Mouse (Mus musculus): ENCODE data around the gene Id3. TPM values are rescaled to one million over a fixed set of nuclear protein-coding genes. Genes with fewer than 3 reads are reported as not detected.

The Id3 gene
- polyA plus RNA-seq, 1 experiment = 357 TPM

DNA sequence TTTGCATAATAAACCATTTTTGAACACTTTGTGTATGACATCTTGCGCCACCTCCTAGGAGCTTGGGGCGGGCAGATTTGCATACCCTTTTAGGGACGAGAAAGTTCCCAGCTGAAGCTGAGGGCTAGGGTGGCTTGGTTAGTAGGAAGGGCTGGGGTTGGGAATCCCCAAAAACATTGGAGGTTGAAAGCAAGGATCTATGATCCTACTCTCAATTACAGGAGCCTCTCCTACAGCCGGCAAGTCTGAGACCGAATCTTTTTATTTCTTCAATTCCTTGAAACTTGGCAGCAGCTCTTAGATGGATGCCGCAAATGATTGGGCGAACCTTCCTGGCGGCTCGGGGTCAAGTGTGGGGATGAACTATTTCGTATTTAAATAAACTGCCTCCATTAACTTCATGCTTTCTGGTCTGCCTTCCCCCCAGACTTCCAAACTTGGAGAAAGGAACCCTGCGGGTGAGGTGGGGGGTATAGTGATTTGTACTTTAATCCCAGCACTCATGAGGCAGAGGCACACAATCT, 2.1 kb downstream of the Id3 start:
- no peak for DNase-seq
- H3K27ac ChIP-seq (ENCODE audit: control insufficient read depth, insufficient read depth, low read length) = peak overlapping the region; percentile 71; the same call in 1 of the 2 replicates
- no peaks in the 10 kb centered on the region for H3K27me3 ChIP-seq (ENCODE audit: control insufficient read depth, insufficient read depth, low read length)
- peak overlapping the region; percentile 28 for H3K4me3 ChIP-seq (ENCODE audit: control insufficient read depth, insufficient read depth, low read length)
- WGBS = 77% methylated on average over 11 of the region's 11 CpGs
- TF ChIP-seq CTCF (IDR thresholded peaks at IDR 0.05; ENCODE audit: borderline replicate concordance, control insufficient read depth, extremely low read depth, insufficient read depth, low read length, poor library complexity) (no peak), POLR2A (IDR thresholded peaks at IDR 0.05; ENCODE audit: control insufficient read depth, extremely low read depth, insufficient read depth, low read length, poor library complexity) (no peak)
- H3K36me3 ChIP-seq (ENCODE audit: control insufficient read depth, insufficient read depth, low read length) = peaks cover 5% of the 10 kb centered on the region; the same call in 1 of the 2 replicates
- H3K4me1 ChIP-seq (replicated peaks; ENCODE audit: control insufficient read depth, insufficient read depth, low read length) = peaks cover 43% of the 10 kb centered on the region

DNA sequence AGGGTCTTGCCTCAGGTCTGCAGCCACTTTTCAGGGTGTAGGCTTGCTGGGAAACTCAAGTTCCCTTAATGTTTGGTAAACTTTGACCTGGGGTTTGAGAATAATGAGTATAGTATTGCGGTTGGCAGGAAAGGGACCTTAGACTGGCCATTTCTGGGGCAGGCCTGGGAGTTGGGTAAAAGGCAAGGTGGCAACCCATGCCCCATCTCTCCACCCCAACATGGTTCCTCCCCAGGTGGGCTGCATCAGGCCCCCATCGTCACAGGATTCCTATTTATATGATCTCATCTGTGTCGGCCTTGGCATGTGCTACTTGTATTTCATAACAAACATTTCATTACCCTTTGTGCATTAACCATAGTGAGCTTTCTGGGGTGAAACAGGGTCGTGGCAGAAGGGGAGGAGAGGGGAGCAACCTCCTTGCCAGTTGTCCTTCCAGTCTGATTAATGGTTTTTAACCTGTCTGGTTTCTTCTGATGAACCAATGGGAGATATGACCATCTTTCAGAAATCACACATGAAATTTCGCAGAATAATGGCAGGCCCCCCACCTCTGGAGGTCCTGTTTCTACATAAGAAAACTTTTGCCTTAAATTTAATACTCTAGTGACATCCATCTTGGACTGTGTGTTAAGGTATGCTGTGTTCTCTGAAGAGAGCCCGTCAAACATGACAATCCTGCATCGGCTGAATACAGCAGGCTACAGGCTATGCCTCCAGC, 2.9 kb downstream of the Id3 start:
- TF ChIP-seq CTCF (IDR thresholded peaks at IDR 0.05; ENCODE audit: borderline replicate concordance, control insufficient read depth, extremely low read depth, insufficient read depth, low read length, poor library complexity) = no peak
- no peak for TF ChIP-seq POLR2A (IDR thresholded peaks at IDR 0.05; ENCODE audit: control insufficient read depth, extremely low read depth, insufficient read depth, low read length, poor library complexity)
- peaks cover 40% of the 10 kb centered on the region for H3K4me1 ChIP-seq (replicated peaks; ENCODE audit: control insufficient read depth, insufficient read depth, low read length)
- WGBS = 82% methylated on average over 7 of the region's 7 CpGs
- H3K27me3 ChIP-seq (ENCODE audit: control insufficient read depth, insufficient read depth, low read length) = no peaks in the 10 kb centered on the region
- H3K36me3 ChIP-seq (ENCODE audit: control insufficient read depth, insufficient read depth, low read length) = peaks cover 5% of the 10 kb centered on the region; the same call in 1 of the 2 replicates
- H3K27ac ChIP-seq (ENCODE audit: control insufficient read depth, insufficient read depth, low read length) = no peak overlapping the region
- no peak for DNase-seq
- no peak overlapping the region for H3K4me3 ChIP-seq (ENCODE audit: control insufficient read depth, insufficient read depth, low read length)

DNA sequence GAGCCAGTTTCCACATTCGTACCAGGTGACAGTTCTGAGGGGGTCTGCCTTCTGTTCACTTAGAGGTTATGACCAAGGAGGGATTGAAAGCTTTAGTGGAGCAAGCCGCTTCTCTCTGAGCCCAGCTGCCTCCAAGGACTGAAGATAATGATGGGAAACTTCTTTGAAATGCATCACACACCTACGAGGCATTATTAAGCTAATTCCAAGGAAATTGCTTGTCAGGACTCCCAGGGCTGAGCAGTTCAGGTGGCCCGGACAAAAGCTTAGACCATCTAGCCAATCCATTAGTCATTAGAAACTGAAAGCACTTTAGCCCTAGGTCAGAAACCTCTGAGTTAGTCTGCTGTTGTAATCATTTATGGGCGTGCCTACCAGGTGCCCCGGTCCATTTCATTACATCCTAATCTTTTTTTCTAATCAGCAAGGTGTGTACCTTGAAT, 3.4 kb downstream of the Id3 start:
- no peak overlapping the region for H3K27ac ChIP-seq (ENCODE audit: control insufficient read depth, insufficient read depth, low read length)
- no peak for DNase-seq
- no peak for TF ChIP-seq CTCF (IDR thresholded peaks at IDR 0.05; ENCODE audit: borderline replicate concordance, control insufficient read depth, extremely low read depth, insufficient read depth, low read length, poor library complexity)
- TF ChIP-seq POLR2A (IDR thresholded peaks at IDR 0.05; ENCODE audit: control insufficient read depth, extremely low read depth, insufficient read depth, low read length, poor library complexity) = no peak
- no peaks in the 10 kb centered on the region for H3K27me3 ChIP-seq (ENCODE audit: control insufficient read depth, insufficient read depth, low read length)
- WGBS = 70% methylated on average over 6 of the region's 6 CpGs
- peaks cover 40% of the 10 kb centered on the region for H3K4me1 ChIP-seq (replicated peaks; ENCODE audit: control insufficient read depth, insufficient read depth, low read length)
- no peak overlapping the region for H3K4me3 ChIP-seq (ENCODE audit: control insufficient read depth, insufficient read depth, low read length)
- H3K36me3 ChIP-seq (ENCODE audit: control insufficient read depth, insufficient read depth, low read length) = peaks cover 5% of the 10 kb centered on the region; the same call in 1 of the 2 replicates

DNA sequence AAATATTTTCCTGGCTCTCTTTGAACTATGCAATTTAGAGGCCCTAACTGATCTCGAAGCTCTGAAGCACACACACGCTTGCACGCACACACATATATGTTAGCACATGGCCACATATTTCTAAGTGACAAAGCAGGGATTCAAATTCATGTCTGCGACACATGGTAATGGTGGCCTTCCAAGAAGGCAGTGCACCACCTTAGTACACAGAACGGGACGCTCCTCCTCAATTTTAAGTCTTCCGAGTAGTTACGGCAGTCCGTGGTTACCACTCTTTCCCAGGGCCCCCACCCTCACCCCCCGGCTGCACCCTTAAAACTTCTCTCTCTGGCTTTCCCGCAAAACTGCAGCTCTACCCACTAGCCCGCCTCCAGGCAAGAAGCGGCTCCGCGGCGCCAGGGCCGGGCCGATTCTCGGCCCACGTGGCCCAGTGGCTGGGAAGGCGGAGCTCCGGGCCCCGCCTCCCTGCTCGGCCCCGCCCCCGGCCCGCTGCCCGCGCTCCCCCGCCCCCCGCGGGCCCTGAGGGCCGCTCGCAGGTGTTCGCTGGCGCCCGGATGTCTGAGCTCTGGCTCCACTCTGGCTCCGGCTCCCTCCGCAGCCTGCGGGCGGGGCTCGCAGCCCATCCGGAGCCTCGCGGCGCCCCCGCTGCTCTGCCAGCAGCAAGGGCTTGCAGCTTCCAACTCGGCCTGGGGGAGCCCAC, 4.3 kb downstream of the Id3 start:
- peak overlapping the region; percentile 46 for H3K27ac ChIP-seq (ENCODE audit: control insufficient read depth, insufficient read depth, low read length)
- H3K4me1 ChIP-seq (replicated peaks; ENCODE audit: control insufficient read depth, insufficient read depth, low read length) = peaks cover 40% of the 10 kb centered on the region
- H3K36me3 ChIP-seq (ENCODE audit: control insufficient read depth, insufficient read depth, low read length) = peaks cover 5% of the 10 kb centered on the region; the same call in 1 of the 2 replicates
- peak overlapping the region; percentile 43 for H3K4me3 ChIP-seq (ENCODE audit: control insufficient read depth, insufficient read depth, low read length)
- H3K27me3 ChIP-seq (ENCODE audit: control insufficient read depth, insufficient read depth, low read length) = no peaks in the 10 kb centered on the region
- WGBS = 3% methylated on average over 46 of the region's 48 CpGs
- TF ChIP-seq POLR2A (IDR thresholded peaks at IDR 0.05; ENCODE audit: control insufficient read depth, extremely low read depth, insufficient read depth, low read length, poor library complexity) (peak; percentile 63; the same call in 1 of the 2 replicates), CTCF (IDR thresholded peaks at IDR 0.05; ENCODE audit: borderline replicate concordance, control insufficient read depth, extremely low read depth, insufficient read depth, low read length, poor library complexity) (no peak)
- peak; percentile 90 for DNase-seq

DNA sequence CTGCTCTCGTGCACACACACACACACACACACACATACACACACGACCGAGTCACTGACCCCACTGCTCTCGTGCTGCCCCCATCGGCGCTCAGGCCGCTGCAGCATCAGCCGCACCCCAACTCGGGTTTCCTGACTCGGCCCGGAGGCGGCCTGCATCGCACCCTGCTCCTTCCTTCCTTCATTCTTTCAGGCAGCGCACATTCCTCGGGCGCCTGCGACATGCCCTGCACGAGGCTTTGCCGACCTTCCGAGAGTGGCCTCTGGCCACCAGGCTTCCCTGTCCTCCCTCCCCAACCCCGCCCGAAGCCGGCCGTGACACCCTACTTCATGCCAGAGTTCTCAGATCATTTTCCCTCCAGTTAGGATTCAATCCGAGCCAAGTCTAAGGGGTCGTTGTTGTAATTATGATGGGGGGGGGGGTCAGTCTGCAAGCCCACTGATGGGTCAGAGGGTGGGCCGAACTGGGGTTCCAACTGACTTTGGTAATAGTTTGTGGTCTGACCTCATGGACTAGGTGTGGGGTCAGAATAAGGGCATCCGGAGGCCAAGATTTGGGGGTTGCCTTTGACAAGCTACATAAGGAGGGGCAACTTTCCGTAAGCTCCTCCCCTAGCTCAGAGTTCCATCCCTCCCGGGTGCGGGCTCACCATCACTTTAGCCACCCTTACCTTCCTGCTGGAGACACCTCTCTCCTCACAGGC, 5.2 kb downstream of the Id3 start:
- 19% methylated on average over 31 of the region's 31 CpGs for WGBS
- H3K4me3 ChIP-seq (ENCODE audit: control insufficient read depth, insufficient read depth, low read length) = peak overlapping the region; percentile 43
- H3K4me1 ChIP-seq (replicated peaks; ENCODE audit: control insufficient read depth, insufficient read depth, low read length) = peaks cover 33% of the 10 kb centered on the region
- H3K36me3 ChIP-seq (ENCODE audit: control insufficient read depth, insufficient read depth, low read length) = peaks cover 5% of the 10 kb centered on the region; the same call in 1 of the 2 replicates
- TF ChIP-seq CTCF (IDR thresholded peaks at IDR 0.05; ENCODE audit: borderline replicate concordance, control insufficient read depth, extremely low read depth, insufficient read depth, low read length, poor library complexity) = no peak
- peak; percentile 5; the same call in 1 of the 2 replicates for TF ChIP-seq POLR2A (IDR thresholded peaks at IDR 0.05; ENCODE audit: control insufficient read depth, extremely low read depth, insufficient read depth, low read length, poor library complexity)
- H3K27me3 ChIP-seq (ENCODE audit: control insufficient read depth, insufficient read depth, low read length) = no peaks in the 10 kb centered on the region
- peak; percentile 67 for DNase-seq
- peak overlapping the region; percentile 46 for H3K27ac ChIP-seq (ENCODE audit: control insufficient read depth, insufficient read depth, low read length)

DNA sequence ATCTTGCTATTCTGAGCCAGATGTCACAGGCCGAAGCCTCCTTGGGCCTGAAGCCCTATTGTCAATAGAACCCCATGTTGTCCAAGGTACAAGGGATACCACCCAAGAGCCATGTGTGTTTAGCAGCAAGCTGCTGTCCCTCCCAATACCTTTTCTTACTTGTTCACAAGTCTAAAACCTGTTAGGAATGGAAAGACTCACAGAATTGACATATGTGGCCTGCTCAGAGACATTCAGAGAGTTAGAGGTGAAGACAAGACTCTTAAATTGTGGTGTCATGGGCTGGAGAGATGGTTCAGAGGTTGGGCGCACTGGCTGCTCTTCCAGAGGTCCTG, 5.7 kb downstream of the Id3 start:
- Histone ChIP-seq H3K4me1 (replicated peaks; ENCODE audit: control insufficient read depth, insufficient read depth, low read length) (peaks cover 33% of the 10 kb centered on the region), H3K4me3 (ENCODE audit: control insufficient read depth, insufficient read depth, low read length) (no peak overlapping the region), H3K27me3 (ENCODE audit: control insufficient read depth, insufficient read depth, low read length) (no peaks in the 10 kb centered on the region), H3K27ac (ENCODE audit: control insufficient read depth, insufficient read depth, low read length) (peak overlapping the region; percentile 46; the same call in 1 of the 2 replicates), H3K36me3 (ENCODE audit: control insufficient read depth, insufficient read depth, low read length) (peaks cover 5% of the 10 kb centered on the region; the same call in 1 of the 2 replicates)
- no peak for TF ChIP-seq POLR2A (IDR thresholded peaks at IDR 0.05; ENCODE audit: control insufficient read depth, extremely low read depth, insufficient read depth, low read length, poor library complexity)
- no peak for TF ChIP-seq CTCF (IDR thresholded peaks at IDR 0.05; ENCODE audit: borderline replicate concordance, control insufficient read depth, extremely low read depth, insufficient read depth, low read length, poor library complexity)
- no peak for DNase-seq
- WGBS = 97% methylated on average over 2 of the region's 2 CpGs
